Mouse (Mus musculus): ENCODE data around the gene Morn3. TPM values are rescaled to one million over a fixed set of nuclear protein-coding genes. Genes with fewer than 3 reads are reported as not detected.

The Morn3 gene
- polyA plus RNA-seq, 1 experiment from 2014 or later: 2.2 TPM

DNA sequence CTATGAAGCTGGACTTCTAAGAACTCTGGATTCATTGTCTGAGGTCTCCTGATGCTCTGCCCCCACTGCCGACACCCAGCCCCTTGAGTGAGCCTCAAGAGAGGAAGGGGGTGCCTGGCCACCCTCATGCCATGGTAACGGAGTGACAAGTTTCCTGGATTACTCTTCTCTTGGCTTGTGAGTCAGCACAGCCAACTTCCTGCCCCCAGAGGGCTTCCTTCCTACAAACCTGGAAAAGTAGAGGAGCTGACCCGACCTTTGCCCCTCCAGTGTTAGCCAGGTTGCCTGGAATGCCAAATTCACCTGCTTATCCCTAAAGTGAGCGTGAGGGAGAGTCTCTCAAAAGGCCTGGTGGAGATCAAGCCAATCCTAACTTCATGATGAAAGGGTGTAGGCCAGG, 29.3 kb downstream of the Morn3 start:
- H3K36me3 ChIP-seq: no peaks in the 10 kb centered on the region
- no peaks in the 10 kb centered on the region for H3K27me3 ChIP-seq

DNA sequence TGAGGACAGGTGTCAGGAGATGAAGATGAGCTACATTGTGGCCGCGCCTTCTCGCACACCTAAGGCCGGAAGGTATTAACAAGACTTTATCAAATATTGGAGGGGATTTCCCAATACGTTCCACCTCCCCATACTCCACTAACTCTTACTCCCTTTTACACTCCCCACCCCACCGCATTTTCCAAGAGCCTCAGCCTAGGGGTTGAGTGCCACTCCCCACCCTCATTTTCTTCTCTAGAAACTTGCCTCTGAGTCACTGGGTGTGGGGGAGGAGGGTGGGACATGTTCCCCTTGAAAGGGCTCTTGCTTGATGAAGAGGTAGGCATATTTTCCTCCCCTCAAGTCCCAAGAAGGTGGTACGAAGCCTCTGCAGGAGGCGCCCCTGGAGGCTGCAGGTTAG, 30.9 kb downstream of the Morn3 start:
- H3K4me3 ChIP-seq: peak overlapping the region; percentile 83
- peak overlapping the region; percentile 66 for H3K4me2 ChIP-seq (replicated peaks)
- H3K9ac ChIP-seq (replicated peaks): peak overlapping the region; percentile 73
- peaks cover 45% of the 10 kb centered on the region for H3K4me1 ChIP-seq
- WGBS: 22% methylated on average over 8 of the region's 8 CpGs
- no peaks in the 10 kb centered on the region for H3K36me3 ChIP-seq
- no peak for ATAC-seq (replicated peaks)
- peak overlapping the region; percentile 94; the same call in 1 of the 2 replicates for H3K27ac ChIP-seq (replicated peaks)
- no peaks in the 10 kb centered on the region for H3K27me3 ChIP-seq
- no peaks in the 10 kb centered on the region for H3K9me3 ChIP-seq

More for the DNA sequence above, 29.3 kb downstream of the Morn3 start:
- Histone ChIP-seq H3K9ac (replicated peaks) (no peak overlapping the region), H3K4me3 (no peak overlapping the region), H3K4me2 (replicated peaks) (no peak overlapping the region), H3K4me1 (peaks cover 45% of the 10 kb centered on the region), H3K9me3 (no peaks in the 10 kb centered on the region), H3K27ac (replicated peaks) (no peak overlapping the region)
- no peak for ATAC-seq (replicated peaks)
- 85% methylated on average over 4 of the region's 4 CpGs for WGBS

GRCm38 (mm10) chr5:123014753-123015701, 31.8 kb downstream of the Morn3 start, which contains the start of gene Orai1:
Gene Orai1, plus strand, starts transcription at chr5:123015074.
- Histone ChIP-seq H3K9ac (replicated peaks) (peak within 1 kb of the TSS; percentile 73), H3K27me3 (no peaks in the 10 kb centered on the region), H3K9me3 (no peaks in the 10 kb centered on the region), H3K4me3 (peak within 1 kb of the TSS; percentile 83), H3K4me2 (replicated peaks) (peak within 1 kb of the TSS; percentile 66), H3K36me3 (no peaks in the 10 kb centered on the region), H3K4me1 (peaks cover 50% of the 10 kb centered on the region), H3K27ac (replicated peaks) (peak within 1 kb of the TSS; percentile 94)
- peak; percentile 91 for ATAC-seq (replicated peaks)
- under 1% methylated on average over 105 of the region's 106 CpGs for whole genome bisulfite sequencing

DNA sequence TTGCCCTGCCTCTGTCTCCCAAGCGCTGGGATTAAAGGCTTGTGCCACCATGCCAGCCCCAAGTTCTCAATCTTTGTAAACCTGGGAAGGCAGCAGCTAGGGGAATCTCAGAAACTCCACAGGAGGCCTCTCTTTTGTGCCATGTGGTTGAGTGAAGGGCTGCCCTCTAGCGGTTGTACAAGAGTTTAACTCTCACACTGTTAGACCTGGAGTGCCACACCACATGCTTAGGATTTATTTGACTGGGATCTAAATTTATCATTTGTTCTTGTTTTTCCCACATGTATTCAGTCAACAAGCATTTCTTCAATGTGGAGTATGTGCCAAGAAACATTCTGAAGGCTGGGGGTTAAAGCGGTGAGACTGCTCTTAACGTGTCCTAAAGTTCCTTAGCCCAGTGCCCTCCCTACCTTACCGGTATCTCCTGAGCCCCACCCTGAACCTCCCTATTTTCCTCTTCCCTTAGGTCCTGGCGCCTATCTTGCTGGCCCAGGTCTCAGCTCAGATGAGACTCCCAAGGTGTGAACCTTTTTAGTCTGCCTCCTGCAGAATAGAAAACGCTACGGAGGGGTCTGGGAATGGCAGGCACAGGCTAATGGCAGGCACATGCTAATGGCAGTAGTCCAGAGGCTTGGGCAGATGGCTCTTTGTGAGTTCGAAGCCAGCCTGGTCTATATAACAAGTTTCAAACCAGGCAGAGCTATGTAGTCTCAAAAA, 33.1 kb downstream of the Morn3 start:
- H3K4me1 ChIP-seq: peaks cover 50% of the 10 kb centered on the region
- no peak overlapping the region for H3K4me3 ChIP-seq
- 56% methylated on average over 9 of the region's 9 CpGs for WGBS
- no peaks in the 10 kb centered on the region for H3K36me3 ChIP-seq
- peak overlapping the region; percentile 94 for H3K27ac ChIP-seq (replicated peaks)
- no peak overlapping the region for H3K9ac ChIP-seq (replicated peaks)
- H3K27me3 ChIP-seq: no peaks in the 10 kb centered on the region
- no peaks in the 10 kb centered on the region for H3K9me3 ChIP-seq
- no peak for ATAC-seq (replicated peaks)
- no peak overlapping the region for H3K4me2 ChIP-seq (replicated peaks)

GRCm38 (mm10) chr5:123011705-123012104, 35.1 kb downstream of the Morn3 start:
- H3K27ac ChIP-seq (replicated peaks): no peak overlapping the region
- ATAC-seq (replicated peaks): no peak
- H3K9me3 ChIP-seq: no peaks in the 10 kb centered on the region
- no peak overlapping the region for H3K9ac ChIP-seq (replicated peaks)
- no peak overlapping the region for H3K4me3 ChIP-seq
- 92% methylated on average over 9 of the region's 9 CpGs for whole genome bisulfite sequencing
- H3K27me3 ChIP-seq: no peaks in the 10 kb centered on the region
- H3K4me1 ChIP-seq: peaks cover 57% of the 10 kb centered on the region
- H3K36me3 ChIP-seq: no peaks in the 10 kb centered on the region
- H3K4me2 ChIP-seq (replicated peaks): no peak overlapping the region

DNA sequence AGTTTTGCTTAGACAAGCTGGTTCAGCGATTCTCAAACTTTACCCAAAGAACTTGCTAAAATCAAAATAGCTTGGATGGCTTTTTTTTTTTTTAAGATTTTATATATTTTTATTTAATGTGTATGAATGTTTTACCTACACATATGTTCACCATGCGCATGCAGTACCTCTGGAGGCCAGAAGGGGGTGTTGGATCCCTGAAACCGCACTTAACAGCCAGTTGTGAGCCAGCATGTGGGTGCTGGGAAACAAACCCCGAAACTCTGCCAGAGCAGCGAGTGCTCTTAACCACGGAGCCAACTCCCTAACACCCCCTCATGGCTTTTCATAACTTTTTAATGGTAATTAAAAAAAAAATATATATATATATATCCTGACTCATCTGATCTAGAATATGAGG, 36.0 kb downstream of the Morn3 start:
- WGBS: 90% methylated on average over 6 of the region's 6 CpGs
- no peaks in the 10 kb centered on the region for H3K27me3 ChIP-seq
- ATAC-seq (replicated peaks): no peak

GRCm38 (mm10) chr5:123009873-123010272, 36.9 kb downstream of the Morn3 start:
- WGBS: 41% methylated on average over 11 of the region's 11 CpGs
- H3K27ac ChIP-seq (replicated peaks): peak overlapping the region; percentile 79
- no peaks in the 10 kb centered on the region for H3K36me3 ChIP-seq
- H3K4me2 ChIP-seq (replicated peaks): no peak overlapping the region
- H3K9me3 ChIP-seq: no peaks in the 10 kb centered on the region
- no peak overlapping the region for H3K9ac ChIP-seq (replicated peaks)
- H3K4me1 ChIP-seq: peaks cover 61% of the 10 kb centered on the region
- no peaks in the 10 kb centered on the region for H3K27me3 ChIP-seq
- no peak for ATAC-seq (replicated peaks)
- no peak overlapping the region for H3K4me3 ChIP-seq

More for the DNA sequence above, 36.0 kb downstream of the Morn3 start:
- Histone ChIP-seq H3K9me3 (no peaks in the 10 kb centered on the region), H3K4me1 (peaks cover 59% of the 10 kb centered on the region), H3K4me3 (no peak overlapping the region), H3K4me2 (replicated peaks) (no peak overlapping the region), H3K27ac (replicated peaks) (0 out of 2 replicates have a peak overlapping the region, but pooled peaks have one; percentile 79), H3K9ac (replicated peaks) (no peak overlapping the region), H3K36me3 (no peaks in the 10 kb centered on the region)

DNA sequence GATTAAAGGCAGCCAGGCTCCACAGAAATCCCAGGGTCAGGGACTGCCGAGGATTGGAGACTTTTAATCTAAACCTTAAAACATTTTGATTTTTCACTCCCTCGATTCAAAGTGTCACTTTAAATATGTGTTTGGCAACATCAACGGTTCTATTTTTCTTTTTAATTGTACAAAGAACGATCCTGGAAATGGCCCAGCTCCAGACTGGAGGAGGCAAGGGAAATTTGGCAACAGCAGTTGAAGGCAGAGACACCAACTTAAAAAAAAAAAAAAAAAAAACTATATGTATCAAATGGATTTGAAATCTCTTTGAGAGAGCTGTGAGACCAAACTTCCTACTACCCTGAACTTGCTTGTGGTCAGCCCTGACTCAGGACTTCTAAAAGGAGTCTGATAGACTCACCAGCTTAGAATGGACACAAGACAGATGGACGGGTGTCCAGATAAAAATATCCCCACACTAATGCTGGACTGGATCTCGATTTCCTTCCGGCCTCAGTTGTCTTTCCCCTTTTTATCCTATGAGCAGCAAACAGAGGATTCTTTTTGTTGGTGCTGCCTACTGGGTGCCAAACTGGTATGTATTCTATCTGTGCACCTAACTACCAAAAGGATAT, 37.8 kb downstream of the Morn3 start:
- no peaks in the 10 kb centered on the region for H3K9me3 ChIP-seq
- peaks cover 56% of the 10 kb centered on the region for H3K4me1 ChIP-seq
- no peak for ATAC-seq (replicated peaks)
- peak overlapping the region; percentile 79 for H3K27ac ChIP-seq (replicated peaks)
- H3K9ac ChIP-seq (replicated peaks): no peak overlapping the region
- 52% methylated on average over 7 of the region's 7 CpGs for WGBS
- H3K4me3 ChIP-seq: no peak overlapping the region
- 0 out of 2 replicates have a peak overlapping the region, but pooled peaks have one; percentile 1 for H3K4me2 ChIP-seq (replicated peaks)
- no peaks in the 10 kb centered on the region for H3K27me3 ChIP-seq
- H3K36me3 ChIP-seq: no peaks in the 10 kb centered on the region

DNA sequence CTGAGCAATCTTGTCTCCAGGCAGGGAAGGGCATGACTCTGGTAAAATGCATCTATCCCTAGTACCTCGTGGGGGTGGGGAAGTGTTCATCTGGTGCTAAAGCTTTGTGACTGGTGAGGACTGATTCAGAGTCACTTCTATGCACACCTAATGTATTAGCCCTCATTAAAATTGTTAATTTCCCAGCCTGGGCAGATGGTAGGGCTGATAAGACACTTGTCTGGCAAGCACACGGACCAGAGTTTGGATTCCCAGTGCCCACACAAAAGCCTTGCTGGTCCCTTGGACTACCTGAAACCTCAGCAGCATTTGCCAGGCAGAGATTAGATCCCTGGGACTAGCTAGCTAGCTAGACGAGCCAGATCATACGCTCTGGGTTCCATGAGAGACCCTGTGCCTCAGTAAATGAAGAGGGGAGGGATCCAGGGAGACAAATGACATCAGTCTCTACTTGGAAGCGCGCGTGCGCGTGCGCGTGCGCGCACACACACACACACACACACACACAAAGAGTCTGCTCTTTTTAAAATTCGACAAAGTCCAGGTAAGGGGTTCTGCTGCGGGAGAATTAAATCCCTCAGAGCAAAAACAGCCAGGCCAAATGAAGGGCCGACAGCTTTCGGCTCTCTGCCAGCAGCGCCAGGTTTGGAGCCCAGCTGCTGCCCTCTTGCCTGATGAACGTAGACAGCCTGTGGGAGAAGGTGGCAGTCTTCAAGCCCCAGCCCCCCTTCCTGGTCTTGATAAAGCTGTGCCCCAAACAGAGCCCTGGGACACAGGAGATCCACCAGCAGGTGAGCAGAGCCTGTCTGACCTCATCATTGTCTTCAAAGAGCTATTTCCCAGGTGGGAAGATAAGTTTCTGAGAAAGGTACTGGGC, 40.9 kb downstream of the Morn3 start:
- WGBS: 44% methylated on average over 19 of the region's 19 CpGs
- ATAC-seq (replicated peaks): peak; percentile 85
- peak overlapping the region; percentile 93 for H3K27ac ChIP-seq (replicated peaks)
- peak overlapping the region; percentile 7; the same call in 1 of the 2 replicates for H3K4me3 ChIP-seq
- H3K4me1 ChIP-seq: peaks cover 52% of the 10 kb centered on the region
- H3K9ac ChIP-seq (replicated peaks): peak overlapping the region; percentile 16; the same call in 1 of the 2 replicates
- H3K9me3 ChIP-seq: no peaks in the 10 kb centered on the region
- H3K36me3 ChIP-seq: no peaks in the 10 kb centered on the region
- H3K4me2 ChIP-seq (replicated peaks): peak overlapping the region; percentile 23; the same call in 1 of the 2 replicates
- no peaks in the 10 kb centered on the region for H3K27me3 ChIP-seq

DNA sequence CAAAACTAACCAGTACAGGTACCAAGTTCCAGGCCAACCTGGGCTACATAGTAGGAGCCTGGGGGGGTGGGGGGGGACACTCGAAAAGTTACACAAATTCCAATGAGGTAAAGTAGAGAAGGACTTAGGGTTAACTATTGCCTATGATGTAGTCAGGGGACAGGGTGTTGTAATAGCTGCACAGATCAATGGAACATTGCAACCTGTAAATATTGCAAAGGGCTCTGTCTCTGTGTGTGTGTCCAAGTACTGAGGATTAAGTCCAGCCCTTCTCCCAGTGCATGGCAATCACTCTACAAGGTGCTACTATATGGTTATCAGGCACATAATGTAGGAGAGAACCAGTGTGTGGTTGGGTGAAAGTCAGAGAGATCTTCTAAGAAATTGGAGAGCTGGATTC, 45.9 kb downstream of the Morn3 start:
- ATAC-seq (replicated peaks): no peak
- no peak overlapping the region for H3K4me3 ChIP-seq
- 73% methylated on average over 1 of the region's 1 CpGs for WGBS
- H3K9me3 ChIP-seq: no peaks in the 10 kb centered on the region
- H3K36me3 ChIP-seq: no peaks in the 10 kb centered on the region
- H3K9ac ChIP-seq (replicated peaks): no peak overlapping the region
- no peaks in the 10 kb centered on the region for H3K27me3 ChIP-seq
- no peak overlapping the region for H3K27ac ChIP-seq (replicated peaks)
- peaks cover 9% of the 10 kb centered on the region for H3K4me1 ChIP-seq
- no peak overlapping the region for H3K4me2 ChIP-seq (replicated peaks)
